Mouse (Mus musculus): Measurements from ENCODE around the gene Nme9.

The Nme9 gene

GRCm38 (mm10) chr9:99451161-99451560 lies at the start of gene Nme9:
Gene Nme9 (plus strand): TSS chr9:99451475.
- no peak for DNase-seq

GRCm38 (mm10) chr9:99409280-99409679 lies 42.0 kb upstream of the Nme9 start:
- DNase-seq: no peak

GRCm38 (mm10) chr9:99411093-99411492 lies 40.2 kb upstream of the Nme9 start:
- no peak for DNase-seq

GRCm38 (mm10) chr9:99411785-99412184 lies 39.5 kb upstream of the Nme9 start:
- no peak for DNase-seq

- DNase-seq: no peak
Measured at GRCm38 (mm10) chr9:99416809-99417208, 34.5 kb upstream of the Nme9 start.

GRCm38 (mm10) chr9:99417288-99417846 lies 33.9 kb upstream of the Nme9 start:
- DNase-seq: no peak

GRCm38 (mm10) chr9:99418377-99418776 lies 32.9 kb upstream of the Nme9 start:
- no peak for DNase-seq

- no peak for DNase-seq
Measured at GRCm38 (mm10) chr9:99419951-99420701, 31.1 kb upstream of the Nme9 start.

GRCm38 (mm10) chr9:99421914-99422313 lies 29.4 kb upstream of the Nme9 start:
- DNase-seq: no peak

GRCm38 (mm10) chr9:99423692-99424573 lies 27.3 kb upstream of the Nme9 start:
- DNase-seq: no peak

- DNase-seq: no peak
Measured at GRCm38 (mm10) chr9:99424574-99424863, 26.8 kb upstream of the Nme9 start.

- no peak for DNase-seq
Measured at GRCm38 (mm10) chr9:99425262-99425661, 26.0 kb upstream of the Nme9 start.

GRCm38 (mm10) chr9:99428601-99429331 lies 22.5 kb upstream of the Nme9 start:
- DNase-seq: no peak

- DNase-seq: no peak
Measured at GRCm38 (mm10) chr9:99429845-99430244, 21.4 kb upstream of the Nme9 start.

GRCm38 (mm10) chr9:99430806-99431205 lies 20.5 kb upstream of the Nme9 start:
- no peak for DNase-seq

- no peak for DNase-seq
Measured at GRCm38 (mm10) chr9:99431346-99431745, 19.9 kb upstream of the Nme9 start.

GRCm38 (mm10) chr9:99431963-99432362 lies 19.3 kb upstream of the Nme9 start:
- DNase-seq: peak; percentile 48

GRCm38 (mm10) chr9:99432478-99432877 lies 18.8 kb upstream of the Nme9 start:
- DNase-seq: no peak

GRCm38 (mm10) chr9:99434892-99435618 lies 16.2 kb upstream of the Nme9 start:
- DNase-seq: no peak

- peak; percentile 57 for DNase-seq
Measured at GRCm38 (mm10) chr9:99435619-99436181, 15.6 kb upstream of the Nme9 start.

GRCm38 (mm10) chr9:99436182-99437030 lies 14.9 kb upstream of the Nme9 start:
- peak; percentile 82 for DNase-seq

Data from cerebellum, adult 8-10 months (tissue).